Mouse (Mus musculus) megakaryocyte-erythroid progenitor cell, adult 5-6 weeks (primary cell): ENCODE data around the gene Palld. TPM values are rescaled to one million over a fixed set of nuclear protein-coding genes. Genes with fewer than 3 reads are reported as not detected.
A peak's percentile ranks its signal among the peaks of the same experiment; 100 is the strongest.

Source experiments
- ATAC-seq: replicated peaks from 2 replicates; pipeline ENCODE4 v1.8.0; 2016; ENCODE audit warnings: mild to moderate bottlenecking, inconsistent platforms; ENCODE audit not compliant: severe bottlenecking, poor library complexity, low FRiP score, low TSS enrichment
- total RNA-seq, 2 experiments: library from RNA; stranded (forward) in 1 of 2; stranded (reverse) in 1 of 2; fragments of 200-1000, 215-1000 nt in 1 of 2; fragments of >200 nt in 1 of 2; fragmentation: Nextera tagmentation in 1 of 2; gene quantifications; 2 replicates each; pipeline ENCODE4 v1.2.3; 2014 to 2017

Gene Palld
- total RNA-seq (2014; fragmentation: Nextera tagmentation) (not detected in 2 replicates), total RNA-seq (2017) (0.70 TPM in 1 of 2 replicates, not detected in the other)

DNA sequence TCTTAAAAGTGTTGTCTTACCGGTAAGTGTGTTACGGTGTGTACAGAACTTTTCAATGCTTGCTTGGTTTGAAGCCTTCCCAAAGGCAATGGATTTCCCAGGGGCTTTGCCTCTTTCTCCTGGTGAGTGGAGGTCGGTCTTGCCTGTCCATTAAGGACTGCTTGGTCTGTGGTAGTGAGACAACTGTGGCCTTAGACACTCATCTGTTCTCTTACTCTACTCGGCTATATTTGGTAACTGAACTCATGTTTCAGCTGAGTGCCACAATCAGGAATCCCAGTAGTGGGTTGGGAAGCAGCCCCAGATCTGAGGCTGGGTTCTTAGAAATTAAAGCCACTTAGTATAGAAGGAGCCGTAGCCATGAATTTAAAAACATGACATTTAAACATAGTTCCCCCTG, at the start of gene Palld:
Gene Palld (minus strand): TSS at position 170 of the 400 bp plus-strand sequence.
- ATAC-seq = no peak

DNA sequence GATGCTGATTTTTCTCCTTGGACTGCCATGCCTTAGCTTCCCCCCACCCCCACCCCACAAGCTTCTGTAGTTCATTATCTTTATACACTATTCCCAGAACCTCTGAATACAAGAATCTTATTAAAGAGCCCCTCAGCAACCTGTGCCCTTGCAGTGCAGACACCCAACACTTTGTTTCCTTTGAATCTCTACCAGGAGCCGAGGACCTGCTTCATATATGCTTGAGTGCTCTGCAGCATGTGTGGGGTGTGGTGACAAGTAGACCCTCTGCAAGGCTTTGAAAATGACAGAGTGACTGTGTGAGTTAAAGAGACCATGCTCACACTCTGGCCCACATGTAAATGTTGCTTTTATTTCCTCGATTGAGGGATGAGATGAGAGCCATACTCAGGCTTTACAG, 35.1 kb upstream of the Palld start:
- ATAC-seq = no peak

DNA sequence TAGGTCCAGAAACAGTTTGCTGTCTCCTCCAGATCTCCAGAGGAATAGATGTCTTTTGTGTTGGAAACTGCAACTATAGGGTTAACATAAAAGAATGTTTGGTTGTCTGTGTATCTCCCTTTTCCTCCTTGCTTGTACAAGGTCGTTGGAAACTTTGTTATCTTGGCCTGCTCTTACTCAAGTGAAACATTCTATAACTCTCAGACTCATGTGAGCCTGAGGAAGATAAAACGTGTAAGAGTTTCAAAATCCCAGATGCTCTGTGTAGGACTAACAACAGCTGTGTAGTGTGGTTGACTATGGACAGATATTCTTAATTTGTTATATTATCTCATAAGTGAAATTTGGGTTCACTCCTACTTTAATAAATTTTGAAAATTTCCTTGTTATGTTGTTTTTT, 30.8 kb upstream of the Palld start:
- ATAC-seq = peak; percentile 73

GRCm38 (mm10) chr8:61927777-61928494, 25.4 kb upstream of the Palld start, which contains the start of gene Ddx60:
TSS of gene Ddx60 (plus strand) at chr8:61928087.
- peak; percentile 78 for ATAC-seq

DNA sequence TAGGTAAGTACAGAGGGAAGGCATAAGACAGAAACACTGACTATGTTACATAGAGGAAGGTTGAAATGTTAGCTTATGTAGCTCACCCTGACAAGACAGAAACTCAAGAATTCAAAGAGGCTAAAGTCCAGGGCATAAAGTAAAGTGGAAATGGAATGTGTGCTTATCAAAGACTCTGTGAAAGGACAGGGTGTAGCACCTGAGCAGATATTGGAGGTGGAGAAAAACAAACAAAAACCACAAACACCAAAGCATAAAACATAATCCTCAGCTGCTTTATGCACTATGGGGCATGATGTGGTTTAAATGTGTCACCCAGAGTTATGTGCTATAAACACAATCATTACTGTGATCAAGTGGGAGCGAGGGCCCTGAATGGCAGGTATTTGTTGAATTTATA, 22.0 kb upstream of the Palld start:
- no peak for ATAC-seq

GRCm38 (mm10) chr8:61921454-61922054, 19.1 kb upstream of the Palld start:
- ATAC-seq = no peak

GRCm38 (mm10) chr8:61920389-61920788, 17.9 kb upstream of the Palld start:
- no peak for ATAC-seq

- ATAC-seq = no peak
Measured at GRCm38 (mm10) chr8:61919145-61919788, 16.8 kb upstream of the Palld start.

GRCm38 (mm10) chr8:61917287-61917686, 14.8 kb upstream of the Palld start:
- no peak for ATAC-seq

- no peak for ATAC-seq
Measured at GRCm38 (mm10) chr8:61913957-61914356, 11.5 kb upstream of the Palld start.

DNA sequence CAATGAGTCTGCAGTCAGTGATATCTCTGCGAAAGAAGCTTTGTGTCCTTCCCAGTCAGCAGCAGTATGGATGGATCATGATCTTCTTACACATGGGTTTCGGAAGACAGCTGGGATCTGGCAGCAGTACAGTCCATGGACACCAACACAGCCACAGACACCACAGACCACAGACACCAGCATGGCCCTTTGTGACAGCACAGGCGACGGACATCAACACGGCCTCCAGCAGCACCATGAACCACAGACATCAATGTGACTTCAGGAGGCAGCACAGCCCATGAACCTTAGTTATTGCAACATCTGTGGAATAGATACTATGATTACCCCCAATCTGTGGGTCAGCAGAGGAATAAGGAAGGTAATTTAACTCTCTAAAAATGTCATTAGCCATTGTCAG, 10.3 kb upstream of the Palld start:
- ATAC-seq = no peak

DNA sequence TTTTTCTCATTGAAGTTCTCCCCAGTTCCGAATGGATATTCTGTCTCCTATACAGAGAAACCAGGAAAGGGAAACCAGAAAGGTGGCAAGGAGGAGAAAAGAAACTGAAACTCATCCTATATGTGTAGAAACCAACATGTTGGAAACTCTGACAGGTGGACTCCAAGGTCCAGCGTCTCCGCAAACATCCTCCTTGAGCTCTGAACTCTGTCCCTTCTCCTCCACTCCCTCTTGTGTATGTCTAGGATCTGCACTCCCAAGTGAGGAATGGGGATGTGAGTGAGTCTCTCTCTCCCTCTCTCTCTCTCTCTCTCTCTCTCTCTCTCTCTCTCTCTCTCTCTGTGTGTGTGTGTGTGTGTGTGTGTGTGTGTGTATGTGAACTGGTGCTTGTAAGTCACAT, 6.8 kb upstream of the Palld start:
- ATAC-seq = no peak

GRCm38 (mm10) chr8:61908303-61909215, 6.1 kb upstream of the Palld start:
- peak; percentile 56; the same call in 1 of the 2 replicates for ATAC-seq

DNA sequence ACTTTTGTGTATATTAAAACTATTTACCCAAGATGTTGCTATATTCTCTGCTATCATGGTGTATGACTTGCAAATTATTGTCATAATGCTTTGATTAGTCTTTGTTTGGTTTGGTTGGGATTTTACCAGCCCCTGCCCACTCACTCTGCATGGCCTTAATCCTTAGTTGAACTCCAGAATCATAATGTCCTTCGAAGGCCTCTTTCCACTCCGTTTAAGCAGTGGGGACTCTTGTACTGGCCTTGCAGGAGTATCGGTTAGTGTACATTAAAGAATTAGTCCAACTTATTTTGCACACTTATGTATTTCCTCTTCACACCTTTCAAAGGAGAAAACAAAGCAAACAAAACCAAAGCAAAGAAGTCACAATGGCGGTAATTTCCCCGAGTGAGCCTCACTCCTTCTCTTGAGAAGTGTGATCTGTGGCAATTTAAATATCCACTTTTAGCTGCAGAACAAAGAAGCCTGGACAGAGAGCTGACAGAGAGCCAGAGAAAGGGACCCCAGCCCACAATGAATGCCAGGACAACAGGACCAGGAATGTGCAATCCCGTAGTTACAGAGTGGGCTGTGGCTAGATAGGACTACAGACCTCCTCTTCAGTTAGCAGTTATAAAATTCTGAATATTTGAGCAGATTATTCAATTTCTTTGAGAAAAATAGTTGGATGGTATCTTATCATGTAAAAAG, 1.3 kb downstream of the Palld start:
- no peak for ATAC-seq

- no peak for ATAC-seq
Measured at GRCm38 (mm10) chr8:61897402-61897801, 5.1 kb downstream of the Palld start.

- ATAC-seq = no peak
Measured at GRCm38 (mm10) chr8:61896742-61897141, 5.7 kb downstream of the Palld start.

GRCm38 (mm10) chr8:61894062-61894461, 8.4 kb downstream of the Palld start:
- ATAC-seq = peak; percentile 77

DNA sequence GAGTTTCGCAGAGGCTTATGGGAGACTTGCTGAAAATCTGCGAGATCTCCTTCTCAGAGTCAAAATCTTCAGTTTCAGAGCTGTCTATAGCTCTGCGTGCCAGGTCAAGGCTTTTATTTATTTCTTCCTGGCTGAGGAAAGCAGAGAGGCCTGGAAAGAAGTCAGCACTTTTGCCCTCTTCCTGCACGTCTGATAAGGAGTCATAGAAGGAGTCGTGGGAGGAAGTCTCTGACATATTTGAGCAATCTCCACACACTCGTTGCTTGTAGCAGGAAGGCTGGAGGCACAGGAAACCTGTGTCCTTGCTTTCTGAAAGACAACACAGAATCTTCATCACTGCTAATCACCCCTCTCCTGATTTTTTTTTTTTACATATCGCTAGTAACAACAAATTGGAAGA, 24.9 kb downstream of the Palld start:
- no peak for ATAC-seq

- peak; percentile 65; the same call in 1 of the 2 replicates for ATAC-seq
Measured at GRCm38 (mm10) chr8:61875290-61875689, 27.2 kb downstream of the Palld start.
